Comparison of ENCODE assay signal across 22 mouse cellular contexts in the genomic region with DNA sequence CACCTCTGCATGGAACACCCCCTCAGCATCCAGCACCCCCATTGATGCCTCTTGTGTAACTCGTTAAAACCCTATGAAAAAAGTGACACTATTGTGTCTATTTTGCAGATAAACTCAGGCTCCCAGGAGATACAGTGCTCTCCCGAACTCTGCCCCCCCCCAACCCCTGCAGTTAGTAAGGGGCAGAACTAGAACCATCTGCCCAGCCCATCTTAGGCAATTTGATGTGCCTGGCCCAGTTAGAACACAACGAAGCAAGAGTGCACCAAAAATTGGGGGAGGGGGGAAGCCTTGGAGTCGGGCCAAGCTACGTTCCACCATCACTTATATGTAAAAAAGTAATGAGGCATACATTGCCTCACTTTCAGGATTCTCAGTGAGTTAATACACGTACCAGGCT.
"Had no signal": no experiment of that assay in that cellular context is flagged by ENCODE, and none has a peak within 500 bp of the region (broad histone marks: within the 10 kb centered on the region; RNA-seq: fewer than 3 reads in every experiment).

No protein-coding gene starts in this region.

- H3K4me1 ChIP-seq: hindbrain, embryonic 13.5 days; liver, embryonic 13.5 days had no signal

- H3K27ac ChIP-seq: hindbrain, embryonic 13.5 days; layer of hippocampus, adult 2 months; left cerebral cortex, adult 2 months; liver, embryonic 13.5 days had no signal

- H3K36me3 ChIP-seq: heart, embryonic 10.5 days; heart, embryonic 12.5 days; heart, embryonic 15.5 days; hindbrain, embryonic 13.5 days; liver, embryonic 13.5 days had no signal

- H3K4me3 ChIP-seq: heart, embryonic 10.5 days; heart, embryonic 12.5 days; heart, embryonic 15.5 days; hindbrain, embryonic 13.5 days; layer of hippocampus, adult 2 months; left cerebral cortex, adult 2 months; liver, embryonic 13.5 days had no signal

- H3K9ac ChIP-seq: forebrain, postnatal 0 days; heart, embryonic 12.5 days; heart, embryonic 15.5 days; hindbrain, embryonic 13.5 days; liver, embryonic 13.5 days had no signal

- H3K27me3 ChIP-seq: heart, embryonic 12.5 days; heart, embryonic 15.5 days; liver, embryonic 13.5 days had no signal

- H3K4me2 ChIP-seq: heart, embryonic 12.5 days; heart, embryonic 15.5 days; hindbrain, embryonic 13.5 days; liver, embryonic 11.5 days; liver, embryonic 13.5 days had no signal

- DNase-seq: forebrain, postnatal 0 days; gastrocnemius, postnatal 14 days; gastrocnemius, postnatal 36 days; heart, adult 18-20 months; heart, postnatal 14 days; heart, postnatal 36 days; kidney, adult 18-20 months; kidney, adult 8-10 months; kidney, postnatal 10 days; kidney, postnatal 25 days; kidney, postnatal 4 days; liver; liver, embryonic 13.5 days had no signal

- ATAC-seq: forebrain, postnatal 0 days; hindbrain, embryonic 16.5 days; inflammation-experienced regulatory T-cells, adult 6 months had no signal

- H3K9me3 ChIP-seq: heart, embryonic 10.5 days; heart, embryonic 12.5 days; heart, embryonic 15.5 days; hindbrain, embryonic 13.5 days; liver, embryonic 13.5 days had no signal
